Mouse (Mus musculus) adrenal gland, adult 2 months (tissue): Measurements from ENCODE around the gene Mbnl3. TPM values are rescaled to one million over a fixed set of nuclear protein-coding genes. Genes with fewer than 3 reads are reported as not detected.

Experiments used
- microRNA-seq, 2 experiments: library from miRNA; unstranded; fragments of <30 nt; microRNA quantifications; one replicate each; pipeline ENCODE4 v1.2.0; 2021
- polyA plus RNA-seq: library from polyadenylated mRNA; depleted of rRNA; stranded (reverse); fragments of >200 nt; gene quantifications from 2 replicates; pipeline ENCODE4 v1.2.3, GENCODE M21; 2012; rRNA removed
- total RNA-seq, 2 experiments: library from RNA; stranded (reverse); gene quantifications; 2 replicates each; pipeline ENCODE4 v1.2.3; 2021

Gene Mbnl3
- total and polyA plus RNA-seq, 3 experiments, result 0.37 to 7.2 (median 3.3) TPM

Small RNA genes lying within 50 kb of the gene (microRNA-seq; reads per million reads assigned to microRNA genes)
- 0 reads per million in 2 experiments for gene Gm23417

Other genes with a start within 250 kb of the Mbnl3 start
- gene Rap2c, start 188.5 kb downstream of the Mbnl3 start, total RNA-seq, result 10 to 100 TPM; 25.8 to 26.3 TPM
- 0.52 and 0.76 TPM in 2 replicates for gene Rap2c, start 188.5 kb downstream of the Mbnl3 start, polyA plus RNA-seq